Comparison of ENCODE assay signal across 10 mouse cellular contexts in genomic region chr4:103173507-103173906, GRCm38 (mm10).
"Had no signal": no experiment of that assay in that cellular context is flagged by ENCODE, and none has a peak within 500 bp of the region (broad histone marks: within the 10 kb centered on the region; RNA-seq: fewer than 3 reads in every experiment).

No protein-coding gene starts in this region.

- H3K4me2 ChIP-seq: limb, embryonic 15.5 days; liver, embryonic 12.5 days; lung, embryonic 14.5 days; neural tube, embryonic 15.5 days had no signal

- H3K9ac ChIP-seq: limb, embryonic 15.5 days; liver, embryonic 12.5 days; lung, embryonic 14.5 days; neural tube, embryonic 15.5 days had no signal

- H3K27me3 ChIP-seq: limb, embryonic 15.5 days; liver, embryonic 12.5 days; neural tube, embryonic 15.5 days had no signal

- ATAC-seq: liver, embryonic 12.5 days had no signal

- H3K27ac ChIP-seq: hindbrain, postnatal 0 days; limb, embryonic 15.5 days; liver, embryonic 12.5 days; neural tube, embryonic 15.5 days had no signal

- H3K4me1 ChIP-seq: liver, embryonic 12.5 days had no signal

- H3K4me3 ChIP-seq: limb, embryonic 15.5 days; liver, embryonic 12.5 days; myocyte; neural tube, embryonic 15.5 days had no signal

- H3K9me3 ChIP-seq: limb, embryonic 15.5 days; liver, embryonic 12.5 days; neural tube, embryonic 15.5 days had no signal

- DNase-seq: kidney, adult 11 months; kidney, postnatal 36 days; midbrain, embryonic 14.5 days; right cerebral cortex, postnatal 4 days had no signal
